Mouse (Mus musculus) limb, embryonic 14.5 days (tissue): ENCODE results near the gene Cfap61. TPM values are rescaled to one million over a fixed set of nuclear protein-coding genes. Genes with fewer than 3 reads are reported as not detected.

Experiments
- ATAC-seq: fragments of 200-750 bp; cut with Nextera tagmentation; 2 replicates; pipeline ENCODE4 v1.8.0; 2017; ENCODE audit warnings: low read depth, moderate number of reproducible peaks, moderate TSS enrichment; ENCODE audit not compliant: low FRiP score
- DNase-seq: peaks from one replicate; pipeline ENCODE4 v3.0.0-alpha.2; 2015; ENCODE audit warnings: low spot score
- H3K27ac ChIP-seq: fragments of 300-500 bp; sonication (generic); replicated peaks from 2 replicates; pipeline ENCODE4 v1.5.1; 2014; ENCODE audit warnings: low read depth, mild to moderate bottlenecking, low read length, moderate library complexity, mixed read lengths
- H3K27me3 ChIP-seq: fragments of 300-500 bp; sonication (generic); 2 replicates; pipeline ENCODE4 v1.6.1; 2014; ENCODE audit warnings: low read length, mixed read lengths; ENCODE audit not compliant: control insufficient read depth, insufficient read depth
- H3K36me3 ChIP-seq: fragments of 300-500 bp; sonication (generic); 2 replicates; pipeline ENCODE4 v1.6.1; 2014; ENCODE audit warnings: mild to moderate bottlenecking, low read length, moderate library complexity, mixed read lengths; ENCODE audit not compliant: control insufficient read depth, insufficient read depth
- H3K4me1 ChIP-seq: fragments of 300-500 bp; sonication (generic); 2 replicates; pipeline ENCODE4 v1.6.1; 2014; ENCODE audit warnings: antibody characterized with exemption, low read length, mixed read lengths; ENCODE audit not compliant: control insufficient read depth, insufficient read depth
- H3K4me2 ChIP-seq: fragments of 300-500 bp; sonication (generic); replicated peaks from 2 replicates; pipeline ENCODE4 v1.6.1; 2014; ENCODE audit warnings: low read depth, mild to moderate bottlenecking, low read length, moderate library complexity; ENCODE audit not compliant: severe bottlenecking
- H3K4me3 ChIP-seq: fragments of 300-500 bp; sonication (generic); replicated peaks from 2 replicates; pipeline ENCODE4 v1.5.1; 2014; ENCODE audit warnings: low read length
- H3K9ac ChIP-seq: fragments of 300-500 bp; sonication (generic); 2 replicates; pipeline ENCODE4 v1.6.1; 2014; ENCODE audit warnings: mild to moderate bottlenecking, low read depth, low read length, moderate library complexity; ENCODE audit not compliant: severe bottlenecking
- H3K9me3 ChIP-seq: fragments of 300-500 bp; sonication (generic); 2 replicates; pipeline ENCODE4 v1.6.1; 2016; ENCODE audit warnings: low read length; ENCODE audit not compliant: control insufficient read depth
- POLR2A ChIP-seq: fragments of 200-500 bp; IDR thresholded peaks from 2 replicates; pipeline ENCODE4 v1.8.0; 2012; ENCODE audit warnings: inconsistent platforms, mild to moderate bottlenecking, moderate library complexity, borderline replicate concordance; ENCODE audit not compliant: insufficient read depth, insufficient read length; ENCODE audit errors: extremely low read depth
- WGBS: fragments of 180-500 bp; shearing (Covaris S2); extraction: QIAGEN DNeasy Blood & Tissue Kit; methylation state at CpG from one replicate; pipeline ENCODE4 v1.1.7; 2014; 5-methylcytosine and 5-hydroxymethylcytosine counted together
- polyA plus RNA-seq, 2 experiments: library from polyadenylated mRNA; depleted of rRNA in 1 of 2; stranded (reverse) in 1 of 2; unstranded in 1 of 2; fragments of >200 nt; fragmentation: Nextera tagmentation in 1 of 2; extraction: Ambion mirVana in 1 of 2; gene quantifications; 2 replicates each; pipeline versions ENCODE4 v1.2.1 to v1.2.3; 2012 to 2014

Gene Cfap61
- polyA plus RNA-seq, 2 experiments = 0.15 TPM; not detected in 1

DNA sequence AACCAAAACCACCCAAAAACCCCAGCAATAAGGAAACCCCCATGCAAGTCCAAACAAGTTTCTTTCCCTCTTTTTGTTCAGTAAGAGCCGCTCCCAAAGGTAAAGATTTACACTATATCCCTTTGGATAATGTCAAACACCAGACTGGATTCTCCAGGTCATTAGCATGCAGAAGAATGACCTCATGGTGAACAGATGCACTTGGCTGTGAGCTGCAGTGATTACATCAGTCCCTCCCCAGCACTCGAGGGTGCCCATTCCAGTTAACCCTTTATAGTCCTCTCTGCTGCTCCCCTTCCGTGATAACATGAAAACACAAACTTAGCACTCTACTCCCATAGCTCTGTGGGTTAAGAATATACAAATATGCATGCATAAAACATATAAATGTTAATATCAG, 322.5 kb downstream of the Cfap61 start:
- 43% methylated on average over 3 of the region's 3 CpGs for WGBS
- Histone ChIP-seq H3K27ac (no peak overlapping the region), H3K4me2 (no peak overlapping the region), H3K4me1 (peaks cover under 1% of the 10 kb centered on the region), H3K9me3 (no peaks in the 10 kb centered on the region), H3K4me3 (no peak overlapping the region), H3K36me3 (no peaks in the 10 kb centered on the region), H3K9ac (no peak overlapping the region), H3K27me3 (no peaks in the 10 kb centered on the region)
- DNase-seq = no peak
- no peak for ATAC-seq
- TF ChIP-seq POLR2A = no peak

DNA sequence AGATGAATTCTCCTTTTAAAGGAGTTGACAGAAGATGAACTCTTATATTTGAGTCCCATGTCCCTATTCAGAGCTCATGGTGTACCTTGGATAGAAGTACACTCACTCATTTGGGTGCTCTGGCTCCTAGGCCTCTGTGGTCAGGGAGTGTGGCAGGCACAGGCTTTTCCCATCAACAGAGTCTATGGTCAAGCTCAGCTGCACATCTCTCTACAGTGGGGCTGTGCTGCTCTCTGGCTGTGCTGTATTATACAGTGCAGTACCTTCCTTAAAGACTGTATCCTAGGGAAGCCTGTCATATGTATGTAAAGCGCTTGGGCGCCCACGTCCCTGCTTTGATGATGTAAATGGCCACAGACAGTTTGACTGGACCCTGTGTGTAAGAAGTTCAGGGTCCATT, 323.0 kb downstream of the Cfap61 start:
- Histone ChIP-seq H3K4me2 (no peak overlapping the region), H3K9ac (no peak overlapping the region), H3K27ac (no peak overlapping the region), H3K4me3 (no peak overlapping the region), H3K9me3 (no peaks in the 10 kb centered on the region), H3K4me1 (peaks cover 5% of the 10 kb centered on the region), H3K36me3 (no peaks in the 10 kb centered on the region), H3K27me3 (no peaks in the 10 kb centered on the region)
- WGBS = 75% methylated on average over 3 of the region's 3 CpGs
- TF ChIP-seq POLR2A = no peak
- DNase-seq = no peak
- ATAC-seq = no peak

DNA sequence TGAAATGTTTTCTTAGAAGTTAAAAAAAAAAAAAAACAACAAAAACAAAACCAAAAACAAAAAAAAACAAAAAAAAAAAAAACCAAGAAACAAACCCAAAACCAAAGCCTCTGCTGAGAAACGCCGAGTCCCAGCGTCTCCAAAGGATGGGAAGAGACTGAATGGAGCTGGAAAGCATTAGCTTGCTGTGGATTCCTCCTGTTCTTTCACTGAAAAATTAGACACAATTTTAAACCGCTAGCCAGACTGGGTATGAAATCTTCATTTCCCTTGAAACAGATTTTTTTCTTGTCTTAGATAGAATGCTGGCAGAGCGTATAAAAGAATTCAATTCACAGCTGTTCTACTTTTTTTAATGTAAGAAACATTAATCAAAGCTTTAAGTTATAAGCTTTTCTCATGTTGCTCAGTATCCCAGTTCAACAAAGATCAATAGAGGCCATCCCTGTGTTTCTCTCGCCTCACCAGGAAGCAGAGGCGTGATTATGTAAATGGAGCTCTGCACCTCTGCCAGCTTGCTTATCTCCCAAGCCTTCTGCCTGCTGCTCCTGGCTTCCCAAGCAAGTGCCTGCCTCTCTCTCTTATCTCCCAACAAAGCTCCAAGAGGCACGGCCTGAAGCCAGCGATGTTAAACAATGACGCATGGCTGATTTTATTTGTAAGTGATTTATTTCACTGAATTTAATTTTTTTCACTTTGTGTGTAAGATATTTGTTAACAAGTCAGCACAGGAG, 324.3 kb downstream of the Cfap61 start:
- 47% methylated on average over 10 of the region's 10 CpGs for WGBS
- ATAC-seq (no peak), DNase-seq (no peak)

DNA sequence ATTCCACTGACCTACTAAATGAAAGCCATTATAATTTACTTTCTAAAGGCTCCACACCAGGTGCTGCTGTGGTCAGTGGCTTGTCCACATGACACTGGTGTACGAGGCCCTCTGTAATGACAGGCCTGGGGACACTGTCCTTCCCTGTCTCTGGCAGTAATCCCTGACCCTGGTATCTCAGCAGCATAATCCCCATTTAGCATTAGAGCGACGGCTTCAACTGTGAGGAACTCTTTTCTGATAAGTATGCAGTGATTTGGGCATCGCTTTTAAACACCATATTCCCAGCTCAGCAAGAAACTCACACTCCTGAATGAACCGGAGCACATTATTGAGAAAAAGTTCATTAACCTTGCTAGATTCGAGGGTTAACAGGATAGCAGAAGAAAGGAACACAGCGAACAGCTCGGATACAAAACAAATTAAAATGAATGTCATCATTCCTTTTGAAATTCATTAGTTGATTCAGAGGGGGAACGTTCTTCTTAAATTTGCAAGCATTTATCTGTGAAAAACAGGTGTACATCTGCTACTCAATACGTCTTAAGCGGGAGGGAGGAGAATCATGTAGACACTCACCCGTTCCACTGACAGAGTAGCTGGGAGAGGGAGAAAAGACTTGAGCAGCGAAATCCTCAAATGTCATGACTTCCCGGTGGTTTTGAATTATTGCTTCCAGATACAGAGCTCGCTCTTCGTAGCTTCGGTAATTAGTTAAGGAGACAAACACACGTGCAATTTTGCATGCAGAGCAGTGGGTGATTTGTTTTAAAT, 325.4 kb downstream of the Cfap61 start:
- Histone ChIP-seq H3K4me2 (no peak overlapping the region), H3K36me3 (no peaks in the 10 kb centered on the region), H3K4me1 (peaks cover 5% of the 10 kb centered on the region), H3K9ac (no peak overlapping the region), H3K27me3 (no peaks in the 10 kb centered on the region), H3K4me3 (no peak overlapping the region), H3K27ac (no peak overlapping the region), H3K9me3 (no peaks in the 10 kb centered on the region)
- ATAC-seq = no peak
- no peak for TF ChIP-seq POLR2A
- DNase-seq = no peak
- WGBS = 44% methylated on average over 18 of the region's 18 CpGs

More for the DNA sequence above, 324.3 kb downstream of the Cfap61 start:
- Histone ChIP-seq H3K4me1 (peaks cover 5% of the 10 kb centered on the region), H3K9me3 (no peaks in the 10 kb centered on the region), H3K36me3 (no peaks in the 10 kb centered on the region), H3K9ac (no peak overlapping the region), H3K4me3 (no peak overlapping the region), H3K27me3 (no peaks in the 10 kb centered on the region), H3K4me2 (no peak overlapping the region), H3K27ac (no peak overlapping the region)
- no peak for TF ChIP-seq POLR2A

DNA sequence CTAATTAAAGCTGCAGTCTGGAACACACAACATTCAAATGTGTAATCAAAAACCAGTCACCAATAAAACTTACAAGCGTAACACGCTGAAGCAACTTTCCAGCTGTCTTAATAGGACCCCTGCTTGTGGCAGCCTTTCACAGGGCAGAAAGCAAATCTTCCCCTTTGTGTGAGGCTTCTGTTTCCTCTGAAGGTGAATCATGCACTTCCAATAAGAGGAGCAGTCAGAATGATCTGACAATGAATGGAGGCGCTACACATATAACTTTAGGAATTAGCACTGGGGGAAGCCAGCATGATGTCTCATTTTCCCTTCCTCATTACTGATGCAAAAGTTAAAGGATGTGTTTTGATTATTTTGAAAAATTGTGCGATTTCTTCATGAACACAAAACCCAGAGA, 326.6 kb downstream of the Cfap61 start:
- TF ChIP-seq POLR2A = no peak
- H3K27ac ChIP-seq = no peak overlapping the region
- WGBS = 59% methylated on average over 4 of the region's 4 CpGs
- ATAC-seq (no peak), DNase-seq (no peak)
- no peak overlapping the region for H3K4me2 ChIP-seq
- no peak overlapping the region for H3K9ac ChIP-seq
- H3K4me3 ChIP-seq = no peak overlapping the region
- no peaks in the 10 kb centered on the region for H3K36me3 ChIP-seq
- H3K27me3 ChIP-seq = no peaks in the 10 kb centered on the region
- no peaks in the 10 kb centered on the region for H3K9me3 ChIP-seq
- peaks cover 5% of the 10 kb centered on the region for H3K4me1 ChIP-seq
